Mouse (Mus musculus): ENCODE measurements around the gene Ssr2.
"Not testable (repeated sequence)": the region's sequence is repeated elsewhere in the genome, so short reads cannot be mapped to it uniquely, and the experiment has no call there.

The Ssr2 gene

GRCm38 (mm10) chr3:88566536-88567061, 9.1 kb upstream of the Ssr2 start:
- no peak for DNase-seq (ENCODE audit: low spot score)

GRCm38 (mm10) chr3:88567892-88568291, 7.8 kb upstream of the Ssr2 start:
- peak; percentile 64 for DNase-seq (ENCODE audit: low spot score)

- no peak for DNase-seq (ENCODE audit: low spot score)
Observed at GRCm38 (mm10) chr3:88568615-88569014, 7.1 kb upstream of the Ssr2 start.

- no peak for DNase-seq (ENCODE audit: low spot score)
Observed at GRCm38 (mm10) chr3:88569093-88569492, 6.6 kb upstream of the Ssr2 start.

- peak; percentile 69 for DNase-seq (ENCODE audit: low spot score)
Observed at GRCm38 (mm10) chr3:88569694-88570093, 6.0 kb upstream of the Ssr2 start.

GRCm38 (mm10) chr3:88570341-88570740, 5.3 kb upstream of the Ssr2 start:
- DNase-seq (ENCODE audit: low spot score), result no peak

GRCm38 (mm10) chr3:88571856-88572255, 3.8 kb upstream of the Ssr2 start:
- no peak for DNase-seq (ENCODE audit: low spot score)

GRCm38 (mm10) chr3:88572835-88573234, 2.8 kb upstream of the Ssr2 start:
- no peak for DNase-seq (ENCODE audit: low spot score)

- no peak for DNase-seq (ENCODE audit: low spot score)
Observed at GRCm38 (mm10) chr3:88573810-88574209, 1.9 kb upstream of the Ssr2 start.

- not testable (repeated sequence) for DNase-seq (ENCODE audit: low spot score)
Observed at GRCm38 (mm10) chr3:88577846-88578245, 2.2 kb downstream of the Ssr2 start.

GRCm38 (mm10) chr3:88578498-88579424, 3.1 kb downstream of the Ssr2 start:
- DNase-seq (ENCODE audit: low spot score), result no peak

GRCm38 (mm10) chr3:88579454-88580117, 3.9 kb downstream of the Ssr2 start:
- DNase-seq (ENCODE audit: low spot score), result peak; percentile 87

GRCm38 (mm10) chr3:88585769-88586168, 10.1 kb downstream of the Ssr2 start:
- no peak for DNase-seq (ENCODE audit: low spot score)

GRCm38 (mm10) chr3:88586640-88587039, 11.0 kb downstream of the Ssr2 start:
- DNase-seq (ENCODE audit: low spot score), result no peak

GRCm38 (mm10) chr3:88590246-88590645, 14.6 kb downstream of the Ssr2 start:
- no peak for DNase-seq (ENCODE audit: low spot score)

GRCm38 (mm10) chr3:88591044-88591443, 15.4 kb downstream of the Ssr2 start:
- no peak for DNase-seq (ENCODE audit: low spot score)

- peak; percentile 85 for DNase-seq (ENCODE audit: low spot score)
Observed at GRCm38 (mm10) chr3:88591950-88592731, 16.5 kb downstream of the Ssr2 start.

GRCm38 (mm10) chr3:88592942-88593576, 17.4 kb downstream of the Ssr2 start:
- DNase-seq (ENCODE audit: low spot score), result no peak

- DNase-seq (ENCODE audit: low spot score), result no peak
Observed at GRCm38 (mm10) chr3:88593893-88594580, 18.4 kb downstream of the Ssr2 start.

- DNase-seq (ENCODE audit: low spot score), result not testable (repeated sequence)
Observed at GRCm38 (mm10) chr3:88596547-88596946, 20.9 kb downstream of the Ssr2 start.

GRCm38 (mm10) chr3:88602466-88602865, 26.8 kb downstream of the Ssr2 start:
- DNase-seq (ENCODE audit: low spot score), result no peak
